Mouse (Mus musculus) midbrain, embryonic 15.5 days (tissue): ENCODE results near the gene Gm4858. TPM values are rescaled to one million over a fixed set of nuclear protein-coding genes. Genes with fewer than 3 reads are reported as not detected.
"Not testable (repeated sequence)": the region's sequence is repeated elsewhere in the genome, so short reads cannot be mapped to it uniquely, and the experiment has no call there.

Experiments used
- ATAC-seq: fragments of 200-750 bp; cut with Nextera tagmentation; replicated peaks from 2 replicates; pipeline ENCODE4 v1.8.0; 2017; ENCODE audit warnings: moderate TSS enrichment
- H3K27ac ChIP-seq: fragments of 300-500 bp; sonication (generic); 2 replicates; pipeline ENCODE4 v1.5.1; 2015; ENCODE audit warnings: mild to moderate bottlenecking, inconsistent platforms
- H3K27me3 ChIP-seq: fragments of 300-500 bp; sonication (generic); replicated peaks from 2 replicates; pipeline ENCODE4 v1.6.1; 2015; ENCODE audit warnings: inconsistent platforms
- H3K36me3 ChIP-seq: fragments of 300-500 bp; sonication (generic); replicated peaks from 2 replicates; pipeline ENCODE4 v1.6.1; 2015; ENCODE audit warnings: inconsistent platforms
- H3K4me1 ChIP-seq: fragments of 300-500 bp; sonication (generic); 2 replicates; pipeline ENCODE4 v1.6.1; 2015; ENCODE audit warnings: inconsistent platforms
- H3K4me2 ChIP-seq: fragments of 300-500 bp; sonication (generic); 2 replicates; pipeline ENCODE4 v1.6.1; 2015; ENCODE audit warnings: inconsistent platforms, mild to moderate bottlenecking, moderate library complexity
- H3K4me3 ChIP-seq: fragments of 300-500 bp; sonication (generic); 2 replicates; pipeline ENCODE4 v1.5.1; 2015; ENCODE audit warnings: mild to moderate bottlenecking, inconsistent platforms
- H3K9ac ChIP-seq: fragments of 300-500 bp; sonication (generic); 2 replicates; pipeline ENCODE4 v1.6.1; 2015; ENCODE audit warnings: mild to moderate bottlenecking, inconsistent platforms
- H3K9me3 ChIP-seq: fragments of 300-500 bp; sonication (generic); 2 replicates; pipeline ENCODE4 v1.6.1; 2016; ENCODE audit warnings: inconsistent platforms
- WGBS: fragments of 180-500 bp; shearing (Covaris S2); methylation state at CpG from one replicate; pipeline ENCODE4 v1.1.7; 2015; ENCODE audit warnings: mixed read lengths; 5-methylcytosine and 5-hydroxymethylcytosine counted together
- polyA plus RNA-seq: library from polyadenylated mRNA; unstranded; fragments of >200 nt; fragmentation: Nextera tagmentation; extraction: Ambion mirVana; gene quantifications from 2 replicates; pipeline ENCODE4 v1.2.1, GENCODE M21; 2015

The Gm4858 gene
- not detected in 2 replicates for polyA plus RNA-seq

- H3K9me3 ChIP-seq, H3K4me3 ChIP-seq, H3K9ac ChIP-seq, H3K4me2 ChIP-seq, H3K4me1 ChIP-seq, H3K27me3 ChIP-seq, H3K36me3 ChIP-seq, H3K27ac ChIP-seq, ATAC-seq: not testable (repeated sequence)
Observed at GRCm38 (mm10) chr3:93068523-93068922, at the start of gene Gm4858. Gene Gm4858, plus strand, starts transcription at chr3:93068823.

GRCm38 (mm10) chr3:93018960-93019359, 49.7 kb upstream of the Gm4858 start, which contains the start of gene Lce1m:
Gene Lce1m, minus strand, starts transcription at chr3:93019060.
- WGBS, result 94% methylated on average over 2 of the region's 2 CpGs

GRCm38 (mm10) chr3:93021171-93021570, 47.5 kb upstream of the Gm4858 start:
- H3K4me2 ChIP-seq, result no peak overlapping the region
- H3K4me3 ChIP-seq, result no peak overlapping the region
- no peak overlapping the region for H3K9ac ChIP-seq
- no peaks in the 10 kb centered on the region for H3K36me3 ChIP-seq
- ATAC-seq, result no peak
- WGBS, result 88% methylated on average over 1 of the region's 1 CpGs
- H3K4me1 ChIP-seq, result no peaks in the 10 kb centered on the region
- H3K27ac ChIP-seq, result no peak overlapping the region
- H3K9me3 ChIP-seq, result no peaks in the 10 kb centered on the region
- no peaks in the 10 kb centered on the region for H3K27me3 ChIP-seq

More at GRCm38 (mm10) chr3:93018960-93019359, 49.7 kb upstream of the Gm4858 start, which contains the start of gene Lce1m:
- Histone ChIP-seq H3K27me3 (no peaks in the 10 kb centered on the region), H3K4me2 (no peak within 1 kb of the TSS), H3K4me1 (peaks cover 12% of the 10 kb centered on the region), H3K4me3 (no peak within 1 kb of the TSS), H3K36me3 (no peaks in the 10 kb centered on the region), H3K9me3 (no peaks in the 10 kb centered on the region), H3K27ac (no peak within 1 kb of the TSS), H3K9ac (no peak within 1 kb of the TSS)
- no peak for ATAC-seq

- H3K4me3 ChIP-seq, result no peak overlapping the region
- 77% methylated on average over 3 of the region's 3 CpGs for WGBS
- no peak overlapping the region for H3K9ac ChIP-seq
- no peak overlapping the region for H3K27ac ChIP-seq
- H3K9me3 ChIP-seq, result no peaks in the 10 kb centered on the region
- ATAC-seq, result no peak
- H3K27me3 ChIP-seq, result no peaks in the 10 kb centered on the region
- no peak overlapping the region for H3K4me2 ChIP-seq
- no peaks in the 10 kb centered on the region for H3K4me1 ChIP-seq
- no peaks in the 10 kb centered on the region for H3K36me3 ChIP-seq
Observed at GRCm38 (mm10) chr3:93023411-93024184, 45.0 kb upstream of the Gm4858 start.

- no peak overlapping the region for H3K9ac ChIP-seq
- no peak overlapping the region for H3K4me3 ChIP-seq
- H3K27ac ChIP-seq, result no peak overlapping the region
- 82% methylated on average over 2 of the region's 2 CpGs for WGBS
- H3K36me3 ChIP-seq, result no peaks in the 10 kb centered on the region
- no peaks in the 10 kb centered on the region for H3K4me1 ChIP-seq
- H3K4me2 ChIP-seq, result no peak overlapping the region
- ATAC-seq, result no peak
- H3K27me3 ChIP-seq, result no peaks in the 10 kb centered on the region
- H3K9me3 ChIP-seq, result no peaks in the 10 kb centered on the region
Observed at GRCm38 (mm10) chr3:93025486-93025885, 43.1 kb upstream of the Gm4858 start.

GRCm38 (mm10) chr3:93031450-93031849, 37.2 kb upstream of the Gm4858 start:
- no peaks in the 10 kb centered on the region for H3K4me1 ChIP-seq
- no peak overlapping the region for H3K9ac ChIP-seq
- H3K4me3 ChIP-seq, result no peak overlapping the region
- H3K4me2 ChIP-seq, result no peak overlapping the region
- no peaks in the 10 kb centered on the region for H3K27me3 ChIP-seq
- no peak overlapping the region for H3K27ac ChIP-seq
- ATAC-seq, result peak; percentile 99
- 50% methylated on average over 5 of the region's 5 CpGs for WGBS
- no peaks in the 10 kb centered on the region for H3K36me3 ChIP-seq
- no peaks in the 10 kb centered on the region for H3K9me3 ChIP-seq

- 95% methylated on average over 1 of the region's 1 CpGs for WGBS
- Histone ChIP-seq H3K27ac (no peak overlapping the region), H3K4me2 (no peak overlapping the region), H3K27me3 (no peaks in the 10 kb centered on the region), H3K4me3 (no peak overlapping the region), H3K4me1 (no peaks in the 10 kb centered on the region), H3K9me3 (no peaks in the 10 kb centered on the region), H3K36me3 (no peaks in the 10 kb centered on the region), H3K9ac (no peak overlapping the region)
- ATAC-seq, result no peak
Observed at GRCm38 (mm10) chr3:93050182-93050581, 18.4 kb upstream of the Gm4858 start.

- Histone ChIP-seq H3K36me3 (no peaks in the 10 kb centered on the region), H3K9ac (no peak overlapping the region), H3K4me3 (no peak overlapping the region), H3K4me2 (no peak overlapping the region), H3K27ac (no peak overlapping the region), H3K27me3 (no peaks in the 10 kb centered on the region), H3K9me3 (no peaks in the 10 kb centered on the region), H3K4me1 (no peaks in the 10 kb centered on the region)
- whole genome bisulfite sequencing, result 56% methylated on average over 10 of the region's 10 CpGs
- no peak for ATAC-seq
Observed at GRCm38 (mm10) chr3:93052826-93053474, 15.7 kb upstream of the Gm4858 start.

- no peaks in the 10 kb centered on the region for H3K36me3 ChIP-seq
- no peak overlapping the region for H3K27ac ChIP-seq
- no peak overlapping the region for H3K4me2 ChIP-seq
- WGBS, result 89% methylated on average over 2 of the region's 2 CpGs
- no peaks in the 10 kb centered on the region for H3K9me3 ChIP-seq
- no peaks in the 10 kb centered on the region for H3K27me3 ChIP-seq
- H3K9ac ChIP-seq, result no peak overlapping the region
- no peaks in the 10 kb centered on the region for H3K4me1 ChIP-seq
- ATAC-seq, result no peak
- H3K4me3 ChIP-seq, result no peak overlapping the region
Observed at GRCm38 (mm10) chr3:93086631-93087030, 18.0 kb downstream of the Gm4858 start.

- not testable (repeated sequence) for H3K27me3 ChIP-seq, H3K9ac ChIP-seq, H3K4me2 ChIP-seq, ATAC-seq, H3K4me3 ChIP-seq, H3K36me3 ChIP-seq, H3K9me3 ChIP-seq, H3K27ac ChIP-seq, H3K4me1 ChIP-seq
- WGBS, result 33% methylated on average over 1 of the region's 1 CpGs
Observed at GRCm38 (mm10) chr3:93093581-93093980, 25.0 kb downstream of the Gm4858 start.

- no peak overlapping the region for H3K4me3 ChIP-seq
- no peaks in the 10 kb centered on the region for H3K36me3 ChIP-seq
- H3K27ac ChIP-seq, result no peak overlapping the region
- no peak for ATAC-seq
- H3K9me3 ChIP-seq, result no peaks in the 10 kb centered on the region
- H3K9ac ChIP-seq, result no peak overlapping the region
- H3K4me2 ChIP-seq, result no peak overlapping the region
- WGBS, result 79% methylated on average over 2 of the region's 2 CpGs
- H3K27me3 ChIP-seq, result no peaks in the 10 kb centered on the region
- H3K4me1 ChIP-seq, result no peaks in the 10 kb centered on the region
Observed at GRCm38 (mm10) chr3:93096447-93096846, 27.8 kb downstream of the Gm4858 start.

- H3K36me3 ChIP-seq, result no peaks in the 10 kb centered on the region
- no peaks in the 10 kb centered on the region for H3K4me1 ChIP-seq
- WGBS, result 43% methylated on average over 5 of the region's 5 CpGs
- no peak overlapping the region for H3K9ac ChIP-seq
- no peak for ATAC-seq
- H3K4me2 ChIP-seq, result no peak overlapping the region
- H3K27me3 ChIP-seq, result no peaks in the 10 kb centered on the region
- H3K27ac ChIP-seq, result no peak overlapping the region
- no peak overlapping the region for H3K4me3 ChIP-seq
- no peaks in the 10 kb centered on the region for H3K9me3 ChIP-seq
Observed at GRCm38 (mm10) chr3:93111668-93112067, 43.0 kb downstream of the Gm4858 start.

GRCm38 (mm10) chr3:93114481-93114880, 45.9 kb downstream of the Gm4858 start:
- no peak for ATAC-seq
- WGBS, result 6% methylated on average over 2 of the region's 2 CpGs

More at GRCm38 (mm10) chr3:93114481-93114880, 45.9 kb downstream of the Gm4858 start:
- no peaks in the 10 kb centered on the region for H3K9me3 ChIP-seq
- H3K4me2 ChIP-seq, result no peak overlapping the region
- no peaks in the 10 kb centered on the region for H3K27me3 ChIP-seq
- H3K9ac ChIP-seq, result no peak overlapping the region
- no peaks in the 10 kb centered on the region for H3K4me1 ChIP-seq
- H3K27ac ChIP-seq, result no peak overlapping the region
- no peak overlapping the region for H3K4me3 ChIP-seq
- no peaks in the 10 kb centered on the region for H3K36me3 ChIP-seq
